Mouse (Mus musculus): Measurements from ENCODE around the gene Sc5d.

DNA sequence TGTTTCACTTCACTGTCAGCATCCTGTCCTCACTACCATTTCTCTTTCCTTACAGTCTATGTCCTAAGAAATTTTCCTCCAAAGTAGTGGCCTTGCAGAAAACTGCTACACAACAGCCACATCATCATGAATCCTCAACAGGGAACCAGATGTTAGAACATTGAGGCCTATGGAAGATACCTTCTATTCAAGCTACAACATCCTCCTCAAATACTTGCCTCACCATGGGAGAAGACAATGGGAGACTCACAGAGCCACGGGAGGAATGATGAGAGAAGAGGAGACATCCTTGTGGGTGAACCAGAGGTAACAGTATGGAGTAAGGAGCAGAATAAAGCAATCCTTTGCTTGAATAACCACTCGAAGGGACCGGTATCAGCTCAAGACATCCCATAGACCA lies 9.1 kb upstream of the Sc5d start:
- no peak for TF ChIP-seq CTCF (conservative IDR thresholded peaks at IDR 0.05; ENCODE audit: insufficient read depth, insufficient read length, low read depth, low read length)
- TF ChIP-seq POLR2A (IDR thresholded peaks at IDR 0.05; ENCODE audit: low read depth, low read length) = no peak
